Mouse (Mus musculus) ES-E14 (cell line): Measurements from ENCODE around the gene Ociad1. TPM values are rescaled to one million over a fixed set of nuclear protein-coding genes. Genes with fewer than 3 reads are reported as not detected.

Experiments used
- DNase-seq: peaks from one replicate; pipeline ENCODE4 v3.0.0-alpha.2; 2013; ENCODE audit warnings: low read depth, low spot score
- H3K27ac ChIP-seq: 2 replicates; pipeline ENCODE4 v1.5.1; 2012; ENCODE audit warnings: low read depth, mild to moderate bottlenecking, low read length, moderate library complexity, mixed read lengths; ENCODE audit not compliant: poor library complexity, insufficient read depth, severe bottlenecking
- H3K36me3 ChIP-seq: 2 replicates; pipeline ENCODE4 v1.6.1; 2012; ENCODE audit warnings: mild to moderate bottlenecking, low read length, moderate library complexity, mixed read lengths; ENCODE audit not compliant: control insufficient read depth, poor library complexity, insufficient read depth, severe bottlenecking
- H3K4me1 ChIP-seq, 2 experiments: fragments of 150-350 bp in 1 of 2; sonication (generic) in 1 of 2; 2 replicates each; pipeline ENCODE4 v1.6.1; 2012; ENCODE audit warnings: low read length in 2 of 2, mild to moderate bottlenecking in 1 of 2, mixed read lengths in 1 of 2; ENCODE audit not compliant: control insufficient read depth in 2 of 2, insufficient read depth in 2 of 2, poor library complexity in 1 of 2
- H3K4me3 ChIP-seq, 2 experiments: fragments of 150-350 bp in 1 of 2; sonication (generic) in 1 of 2; 2 replicates each; pipeline ENCODE4 v1.5.1; 2012; ENCODE audit warnings: low read length in 2 of 2, low read depth in 1 of 2, mild to moderate bottlenecking in 1 of 2, mixed read lengths in 1 of 2; ENCODE audit not compliant: insufficient read depth in 1 of 2, poor library complexity in 1 of 2, severe bottlenecking in 1 of 2
- H3K9ac ChIP-seq: 2 replicates; pipeline ENCODE4 v1.6.1; 2012; ENCODE audit warnings: low read depth, mild to moderate bottlenecking, low read length, mixed read lengths; ENCODE audit not compliant: poor library complexity, insufficient read depth, severe bottlenecking
- H3K9me3 ChIP-seq: fragments of 150-350 bp; sonication (generic); 2 replicates; pipeline ENCODE4 v1.6.1; 2012; ENCODE audit warnings: low read depth, mild to moderate bottlenecking, low read length; ENCODE audit not compliant: control insufficient read depth, insufficient read depth
- CHD2 ChIP-seq: IDR thresholded peaks from 2 replicates; pipeline ENCODE4 v1.6.1; 2014; ENCODE audit warnings: mild to moderate bottlenecking, low read depth, low read length, inconsistent platforms
- HCFC1 ChIP-seq: IDR thresholded peaks from 2 replicates; pipeline ENCODE4 v1.6.1; 2012; ENCODE audit warnings: low read length, inconsistent platforms, borderline replicate concordance; ENCODE audit not compliant: insufficient read depth
- MAFK ChIP-seq: IDR thresholded peaks from 2 replicates; pipeline ENCODE4 v1.6.1; 2014; ENCODE audit warnings: mild to moderate bottlenecking, low read depth, low read length, inconsistent platforms; ENCODE audit not compliant: insufficient read depth
- ZC3H11A ChIP-seq: IDR thresholded peaks from 2 replicates; pipeline ENCODE4 v1.6.1; 2012; ENCODE audit warnings: low read depth, mild to moderate bottlenecking, inconsistent platforms, low read length, borderline replicate concordance
- ZNF384 ChIP-seq: IDR thresholded peaks from 2 replicates; pipeline ENCODE4 v1.6.1; 2012; ENCODE audit warnings: low read depth, low read length, inconsistent platforms
- in situ Hi-C, 2 experiments: fragments of 600-800 bp; cut with MboI; formaldehyde crosslinking; loops; one replicate each; pipeline ENCODE4 v1.15.1; 2025; ENCODE audit warnings: low sequenced_read_pairs in 2 of 2, inconsistent platforms in 1 of 2; ENCODE audit not compliant: unreplicated experiment in 2 of 2
- total RNA-seq: library from RNA; depleted of rRNA; stranded (reverse); fragments of 300-350 nt; gene quantifications from 2 replicates; pipeline ENCODE4 v1.2.3, GENCODE M21; 2012

Gene Ociad1
- total RNA-seq, 1 experiment = 123 TPM

DNA sequence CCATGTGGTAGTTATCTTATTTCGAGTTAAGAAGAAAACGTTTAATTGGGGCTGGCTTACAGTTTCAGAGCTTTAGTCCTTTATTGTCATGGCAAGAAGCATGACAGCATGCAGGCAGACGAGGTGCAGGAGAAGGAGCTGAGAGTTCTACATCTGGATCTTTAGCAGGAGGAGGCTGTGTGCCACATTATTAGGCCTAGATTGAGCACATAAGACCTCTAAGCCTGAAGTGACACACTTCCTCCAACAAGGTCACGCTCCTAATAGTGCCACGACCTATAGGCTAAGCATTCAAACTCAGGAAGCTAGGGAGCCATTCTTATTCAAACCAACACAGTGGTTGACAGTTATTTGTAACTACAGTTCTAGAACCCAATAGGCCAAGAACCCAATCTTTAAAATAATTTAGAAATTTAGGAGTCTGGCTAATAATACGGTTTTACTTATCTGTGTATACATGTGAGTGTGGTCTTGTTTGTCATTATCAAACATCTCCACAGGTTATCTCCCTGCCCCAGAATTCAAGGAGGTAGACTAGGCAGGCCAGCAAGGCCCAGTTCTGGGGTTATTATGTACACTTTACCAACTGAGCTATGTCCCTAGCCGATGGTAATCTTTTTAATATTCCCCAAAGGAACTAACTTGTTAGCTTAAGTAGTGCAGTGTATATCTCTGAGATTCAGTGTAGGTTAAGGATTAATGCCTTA is 9.2 kb downstream of the Ociad1 start:
- DNase-seq = no peak
- TF ChIP-seq ZNF384 (no peak), ZC3H11A (no peak), HCFC1 (no peak), CHD2 (no peak), MAFK (no peak)
- peaks cover 19% of the 10 kb centered on the region for H3K36me3 ChIP-seq
- no peak overlapping the region for H3K9ac ChIP-seq
- H3K27ac ChIP-seq = no peak overlapping the region
- in situ Hi-C loops = no loop called here
- no peaks in the 10 kb centered on the region for H3K9me3 ChIP-seq
- H3K4me1 ChIP-seq = no peaks in the 10 kb centered on the region
- H3K4me3 ChIP-seq = no peak overlapping the region

DNA sequence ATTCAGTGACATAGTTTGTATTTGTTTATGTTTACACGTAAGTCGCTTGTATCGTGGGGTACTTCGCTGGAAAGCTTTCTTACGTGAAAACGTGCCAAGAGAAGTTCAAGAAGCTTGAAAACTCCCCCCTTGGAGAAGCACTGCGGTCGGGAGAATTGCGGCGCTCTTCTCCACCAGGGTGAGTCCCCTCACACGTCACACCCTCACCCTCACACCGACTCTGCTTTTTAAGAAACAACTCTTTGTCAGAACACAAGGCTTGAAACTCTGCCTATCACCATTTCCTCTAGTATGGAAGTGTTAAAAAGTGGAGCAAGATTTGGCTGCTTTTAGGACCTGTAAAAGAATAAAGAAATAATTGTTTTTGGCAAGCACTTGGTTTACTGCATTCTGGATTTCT is 11.9 kb downstream of the Ociad1 start:
- Histone ChIP-seq H3K27ac (no peak overlapping the region), H3K36me3 (peaks cover 24% of the 10 kb centered on the region), H3K9ac (no peak overlapping the region), H3K9me3 (no peaks in the 10 kb centered on the region), H3K4me3 (no peak overlapping the region), H3K4me1 (no peaks in the 10 kb centered on the region)
- TF ChIP-seq ZC3H11A (no peak), CHD2 (no peak), ZNF384 (no peak), HCFC1 (no peak), MAFK (no peak)
- no peak for DNase-seq
- in situ Hi-C loops = no loop called here

DNA sequence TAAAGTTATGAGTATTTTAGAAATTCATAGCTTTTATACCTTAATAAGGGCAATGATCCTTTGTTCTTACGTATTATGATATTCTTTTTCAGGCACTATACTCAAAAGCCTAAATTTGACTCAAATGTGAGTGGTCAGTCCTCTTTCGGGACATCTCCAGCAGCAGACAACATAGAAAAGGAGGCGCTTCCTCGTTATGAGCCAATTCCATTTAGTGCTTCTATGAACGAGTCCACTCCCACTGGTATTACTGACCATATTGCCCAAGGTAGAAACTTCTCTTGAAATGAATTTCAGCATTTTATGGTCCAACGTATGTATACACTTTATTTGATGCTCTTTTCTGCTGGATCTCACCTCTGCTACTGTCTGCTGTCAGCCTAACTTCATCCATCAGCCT is 13.9 kb downstream of the Ociad1 start:
- Histone ChIP-seq H3K9ac (no peak overlapping the region), H3K9me3 (no peaks in the 10 kb centered on the region), H3K36me3 (peaks cover 24% of the 10 kb centered on the region), H3K4me3 (no peak overlapping the region), H3K4me1 (no peaks in the 10 kb centered on the region), H3K27ac (no peak overlapping the region)
- DNase-seq = no peak
- in situ Hi-C loops = no loop called here
- no peak for TF ChIP-seq HCFC1
- TF ChIP-seq ZC3H11A = no peak
- no peak for TF ChIP-seq ZNF384
- TF ChIP-seq MAFK = no peak
- TF ChIP-seq CHD2 = no peak

DNA sequence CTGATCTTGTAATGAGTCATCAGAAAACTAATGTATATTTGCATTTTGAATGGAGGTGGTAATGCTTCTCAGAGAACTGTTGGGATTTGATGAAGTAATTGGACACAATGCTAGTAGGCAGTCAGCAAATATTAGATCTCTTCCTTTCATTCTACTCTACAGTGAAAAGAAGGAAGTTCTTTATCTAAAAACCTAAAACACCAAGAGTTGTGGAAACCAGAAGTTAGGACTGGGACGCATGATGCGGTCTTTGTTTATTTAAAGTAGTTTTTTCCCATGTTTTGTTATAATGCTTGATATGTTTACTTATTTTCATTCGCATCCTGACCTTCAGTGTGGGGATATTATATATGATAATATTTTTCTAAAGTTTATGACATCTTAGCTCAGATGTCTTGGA is 14.7 kb downstream of the Ociad1 start:
- in situ Hi-C loops = no loop called here
- H3K27ac ChIP-seq = no peak overlapping the region
- no peak overlapping the region for H3K9ac ChIP-seq
- H3K36me3 ChIP-seq = peaks cover 24% of the 10 kb centered on the region
- no peaks in the 10 kb centered on the region for H3K4me1 ChIP-seq
- DNase-seq = no peak
- no peak overlapping the region for H3K4me3 ChIP-seq
- no peak for TF ChIP-seq HCFC1
- TF ChIP-seq ZC3H11A = no peak
- H3K9me3 ChIP-seq = no peaks in the 10 kb centered on the region

DNA sequence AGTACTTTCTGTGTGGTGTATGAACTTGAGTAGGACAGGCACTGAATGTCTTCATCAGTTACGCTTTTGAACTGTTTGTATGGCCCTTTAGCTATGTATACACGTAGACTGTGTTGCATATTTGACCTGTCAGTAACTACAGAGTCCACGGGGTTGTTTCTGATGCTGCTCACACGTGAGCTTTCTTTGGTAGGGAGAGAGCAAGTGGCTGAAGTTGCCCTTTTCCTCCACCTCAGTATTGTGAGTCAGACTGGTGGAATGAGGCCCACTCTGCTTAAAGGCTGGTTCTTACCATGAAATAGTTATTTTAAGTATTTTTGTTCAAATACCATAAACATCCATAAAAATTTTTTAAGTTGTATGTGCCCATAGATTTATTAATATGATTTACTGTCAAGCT is 16.9 kb downstream of the Ociad1 start:
- H3K36me3 ChIP-seq = peaks cover 26% of the 10 kb centered on the region
- no peak for DNase-seq
- TF ChIP-seq MAFK (no peak), CHD2 (no peak), ZNF384 (no peak), HCFC1 (no peak), ZC3H11A (no peak)

More for the DNA sequence above, 16.9 kb downstream of the Ociad1 start:
- no peaks in the 10 kb centered on the region for H3K4me1 ChIP-seq
- no peaks in the 10 kb centered on the region for H3K9me3 ChIP-seq
- H3K27ac ChIP-seq = no peak overlapping the region
- in situ Hi-C loops = no loop called here
- no peak overlapping the region for H3K9ac ChIP-seq
- H3K4me3 ChIP-seq = no peak overlapping the region
